In genomic region chr1:62705517-62705981, GRCm38 (mm10) we compare ENCODE assay signal across 8 mouse cellular contexts. TPM values are rescaled to one million over a fixed set of nuclear protein-coding genes. Genes with fewer than 3 reads are reported as not detected.
DNase-seq lines count a peak whose midpoint lies in the region; ATAC-seq and TF ChIP-seq lines count a peak whose summit lies in the region.

No protein-coding gene starts in this region.

- H3K4me1 ChIP-seq in brown adipose tissue, adult 24 weeks (ENCODE audit: control insufficient read depth, insufficient read depth, insufficient read length, low read length) = peaks cover 24% of the 10 kb centered on the region
- peaks cover 4% of the 10 kb centered on the region; the same call in 1 of the 2 replicates for H3K4me1 ChIP-seq in hindbrain, embryonic 11.5 days (replicated peaks; ENCODE audit: control insufficient read depth, insufficient read depth, low read length)
- H3K4me1 ChIP-seq in midbrain, embryonic 13.5 days (replicated peaks) = peaks cover 76% of the 10 kb centered on the region

- H3K27ac ChIP-seq in layer of hippocampus, adult 2 months = peak overlapping the region; percentile 96
- peak overlapping the region; percentile 93 for H3K27ac ChIP-seq in brown adipose tissue, adult 24 weeks (replicated peaks; ENCODE audit: low read depth, low read length)
- H3K27ac ChIP-seq in hindbrain, embryonic 11.5 days (ENCODE audit: low read depth, low read length) = no peak overlapping the region
- peak overlapping the region; percentile 63 for H3K27ac ChIP-seq in midbrain, embryonic 13.5 days

- H3K9me3 ChIP-seq in hindbrain, embryonic 11.5 days (ENCODE audit: control insufficient read depth, low read length) = no peaks in the 10 kb centered on the region
- H3K9me3 ChIP-seq in midbrain, embryonic 13.5 days = no peaks in the 10 kb centered on the region

- H3K9ac ChIP-seq in hindbrain, embryonic 11.5 days (ENCODE audit: low read depth, low read length) = peak overlapping the region; percentile 69
- H3K9ac ChIP-seq in midbrain, embryonic 13.5 days (replicated peaks) = peak overlapping the region; percentile 83

- DNase-seq in layer of hippocampus, adult 2 months (ENCODE audit: low spot score in 2 of 2) = peak in 1 of 2 experiments; percentile 25
- DNase-seq in layer of hippocampus, postnatal 14 days (ENCODE audit: low spot score in 2 of 2) = no peak
- peak; percentile 51 for DNase-seq in hindbrain, embryonic 11.5 days (ENCODE audit: low spot score)
- DNase-seq in adrenal gland, postnatal 25 days = no peak
- no peak for DNase-seq in urinary bladder, adult 18-20 months (ENCODE audit: low spot score in 2 of 2)

- under 1% methylated on average over 18 of the region's 18 CpGs for WGBS in hindbrain, embryonic 11.5 days
- WGBS in midbrain, embryonic 13.5 days = 3% methylated on average over 15 of the region's 18 CpGs

- H3K4me3 ChIP-seq in layer of hippocampus, adult 2 months = peak overlapping the region; percentile 78
- H3K4me3 ChIP-seq in brown adipose tissue, adult 24 weeks (ENCODE audit: insufficient read depth, low read depth, low read length) = peak overlapping the region; percentile 76
- H3K4me3 ChIP-seq in hindbrain, embryonic 11.5 days (ENCODE audit: low read depth, low read length) = peak overlapping the region; percentile 64
- peak overlapping the region; percentile 70 for H3K4me3 ChIP-seq in midbrain, embryonic 13.5 days (replicated peaks)

- TF ChIP-seq CTCF in layer of hippocampus, adult 2 months (conservative IDR thresholded peaks at IDR 0.05) = no peak

- no peaks in the 10 kb centered on the region for H3K36me3 ChIP-seq in hindbrain, embryonic 11.5 days (ENCODE audit: control insufficient read depth, insufficient read depth, low read length)
- no peaks in the 10 kb centered on the region for H3K36me3 ChIP-seq in midbrain, embryonic 13.5 days

- H3K27me3 ChIP-seq in hindbrain, embryonic 11.5 days (ENCODE audit: control insufficient read depth, insufficient read depth, low read length) = peaks cover 24% of the 10 kb centered on the region
- peaks cover 65% of the 10 kb centered on the region for H3K27me3 ChIP-seq in midbrain, embryonic 13.5 days

- H3K4me2 ChIP-seq in hindbrain, embryonic 11.5 days (replicated peaks; ENCODE audit: low read depth, low read length) = peak overlapping the region; percentile 86
- H3K4me2 ChIP-seq in midbrain, embryonic 13.5 days (replicated peaks) = peak overlapping the region; percentile 98

- no peak for ATAC-seq in hindbrain, embryonic 11.5 days (ENCODE audit: low FRiP score)
- 0 out of 2 replicates have a peak, but pooled peaks have one; percentile 0 for ATAC-seq in midbrain, embryonic 13.5 days
- no peak for ATAC-seq in erythroblast, adult 5-6 weeks (replicated peaks; ENCODE audit: low FRiP score, poor library complexity, severe bottlenecking)

RNA-seq across cellular contexts. Expression of gene Nrp2, which starts 2.5 kb away (rescaled TPM):
- total RNA-seq in layer of hippocampus, adult 2 months (2021) = 10 to 100 TPM; 60.3 to 63.7 TPM
- total RNA-seq in layer of hippocampus, postnatal 14 days (2021) = 10 to 100 TPM; 70.2 to 79.5 TPM
- 40.3 and 43.2 TPM in 2 replicates for polyA plus RNA-seq in brown adipose tissue, adult 24 weeks (2012; ENCODE audit: insufficient read depth, insufficient read length, missing spikeins)
- 22.5 and 29.3 TPM in 2 replicates for polyA plus RNA-seq in hindbrain, embryonic 11.5 days (2014; fragmentation: Nextera tagmentation; extraction: Ambion mirVana)
- 15.9 and 18.7 TPM in 2 replicates for polyA plus RNA-seq in midbrain, embryonic 13.5 days (2015; fragmentation: Nextera tagmentation; extraction: Ambion mirVana)
- total RNA-seq in erythroblast, adult 5-6 weeks (2015; ENCODE audit: low replicate concordance) = 0.42 and 0.96 TPM in 2 replicates
- 0.43 and 0.56 TPM in 2 replicates for total RNA-seq in erythroblast, adult 5-6 weeks (2017; ENCODE audit: low replicate concordance)
- total RNA-seq in adrenal gland, postnatal 25 days (2021) = 38.3 and 44.1 TPM in 2 replicates

Comparison
In these comparisons a context has a peak if more than half of its experiments do, and no peak if none do; other contexts are left out.
1. RNA of gene Nrp2, which starts 2.5 kb away (total RNA-seq): 70.2 to 79.5 TPM in layer of hippocampus, postnatal 14 days, 60.3 to 63.7 TPM in layer of hippocampus, adult 2 months and 38.3 to 44.1 TPM in adrenal gland, postnatal 25 days; 0.42 to 0.96 TPM in erythroblast, adult 5-6 weeks; every median in the first group is over 10 times any median in the second.
2. Peak in every context shown above with its lines, with median percentiles within 50 percentile points of each other: H3K4me3 ChIP-seq.